7 mouse cellular contexts compared by ENCODE assay signal in genomic region chr8:83955106-83955957, GRCm38 (mm10). TPM values are rescaled to one million over a fixed set of nuclear protein-coding genes. Genes with fewer than 3 reads are reported as not detected.
DNase-seq lines count a peak whose midpoint lies in the region; ATAC-seq and TF ChIP-seq lines count a peak whose summit lies in the region.

Gene Gm10644, minus strand, starts transcription at chr8:83955205.
Gene Asf1b, plus strand, starts transcription at chr8:83955507.

- peak within 1 kb of the TSS; percentile 86 for H3K4me3 ChIP-seq in embryonic facial prominence, embryonic 10.5 days
- peak within 1 kb of the TSS; percentile 77 for H3K4me3 ChIP-seq in intestine, postnatal 0 days (ENCODE audit: low read depth, low read length)
- H3K4me3 ChIP-seq in midbrain, embryonic 12.5 days = peak within 1 kb of the TSS; percentile 59
- peak within 1 kb of the TSS; percentile 89 for H3K4me3 ChIP-seq in small intestine, adult 2 months (ENCODE audit: low read depth, low read length)

- peak within 1 kb of the TSS; percentile 81 for H3K27ac ChIP-seq in embryonic facial prominence, embryonic 10.5 days (replicated peaks)
- no peak within 1 kb of the TSS for H3K27ac ChIP-seq in intestine, postnatal 0 days (ENCODE audit: low read depth, low read length)
- 0 out of 2 replicates have a peak within 1 kb of the TSS, but pooled peaks have one; percentile 11 for H3K27ac ChIP-seq in midbrain, embryonic 12.5 days (replicated peaks)
- no peak within 1 kb of the TSS for H3K27ac ChIP-seq in small intestine, adult 2 months (ENCODE audit: insufficient read depth, low read depth, low read length)

- ATAC-seq in intestine, postnatal 0 days = peak; percentile 99
- peak; percentile 99 for ATAC-seq in midbrain, embryonic 12.5 days (ENCODE audit: low FRiP score, low read depth)

- peak; percentile 97 for DNase-seq in adrenal gland, postnatal 10 days
- DNase-seq in embryonic facial prominence, embryonic 10.5 days (ENCODE audit: low spot score) = peak; percentile 100
- peak; percentile 95 for DNase-seq in gonadal fat pad, adult 2 months (ENCODE audit: low read depth)
- DNase-seq in left cerebral cortex, postnatal 4 days = peak; percentile 100

- H3K27me3 ChIP-seq in embryonic facial prominence, embryonic 10.5 days (replicated peaks; ENCODE audit: low read depth, poor library complexity, severe bottlenecking) = no peaks in the 10 kb centered on the region
- no peaks in the 10 kb centered on the region for H3K27me3 ChIP-seq in intestine, postnatal 0 days (replicated peaks; ENCODE audit: control insufficient read depth, insufficient read depth, low read length)
- H3K27me3 ChIP-seq in midbrain, embryonic 12.5 days = no peaks in the 10 kb centered on the region
- H3K27me3 ChIP-seq in small intestine, adult 2 months (ENCODE audit: control insufficient read depth, insufficient read depth, low read length) = no peaks in the 10 kb centered on the region

- peak; percentile 94 for TF ChIP-seq CTCF in intestine, postnatal 0 days (IDR thresholded peaks at IDR 0.05; ENCODE audit: low read depth)
- peak; percentile 78 for TF ChIP-seq CTCF in small intestine, adult 2 months (IDR thresholded peaks at IDR 0.05; ENCODE audit: extremely low read depth, insufficient read length, insufficient replicate concordance, low read depth, low read length)

- H3K9ac ChIP-seq in intestine, postnatal 0 days (ENCODE audit: low read depth, low read length) = peak within 1 kb of the TSS; percentile 58
- peak within 1 kb of the TSS; percentile 62 for H3K9ac ChIP-seq in midbrain, embryonic 12.5 days (replicated peaks)

- H3K9me3 ChIP-seq in embryonic facial prominence, embryonic 10.5 days = no peaks in the 10 kb centered on the region
- no peaks in the 10 kb centered on the region for H3K9me3 ChIP-seq in intestine, postnatal 0 days (ENCODE audit: control insufficient read depth)
- H3K9me3 ChIP-seq in midbrain, embryonic 12.5 days = no peaks in the 10 kb centered on the region

- WGBS in embryonic facial prominence, embryonic 10.5 days = under 1% methylated on average over 75 of the region's 75 CpGs
- under 1% methylated on average over 75 of the region's 75 CpGs for WGBS in intestine, postnatal 0 days
- WGBS in midbrain, embryonic 12.5 days = under 1% methylated on average over 75 of the region's 75 CpGs
- WGBS in small intestine, adult 2 months = under 1% methylated on average over 75 of the region's 75 CpGs

- intact Hi-C loops in left cerebral cortex, postnatal 4 days (cut with DNase I) = loop anchor here (10.0 kb wide), 1 partner anchor 181 kb away; no protein-coding TSS in a partner anchor

- H3K4me1 ChIP-seq in embryonic facial prominence, embryonic 10.5 days = peaks cover 23% of the 10 kb centered on the region
- 0 out of 2 replicates have a peak, but pooled peaks cover 3% of the 10 kb centered on the region for H3K4me1 ChIP-seq in intestine, postnatal 0 days (replicated peaks; ENCODE audit: control insufficient read depth, insufficient read depth, low read length)
- H3K4me1 ChIP-seq in midbrain, embryonic 12.5 days = peaks cover 17% of the 10 kb centered on the region
- peaks cover 6% of the 10 kb centered on the region for H3K4me1 ChIP-seq in small intestine, adult 2 months (ENCODE audit: control insufficient read depth, insufficient read depth, insufficient read length, low read length)

- TF ChIP-seq POLR2A in small intestine, adult 2 months (IDR thresholded peaks at IDR 0.05; ENCODE audit: low read depth, low read length) = peak; percentile 47; the same call in 1 of the 2 replicates

- H3K4me2 ChIP-seq in intestine, postnatal 0 days (replicated peaks; ENCODE audit: low read depth) = peak within 1 kb of the TSS; percentile 96
- H3K4me2 ChIP-seq in midbrain, embryonic 12.5 days (replicated peaks) = peak within 1 kb of the TSS; percentile 82

- peaks cover 18% of the 10 kb centered on the region for H3K36me3 ChIP-seq in embryonic facial prominence, embryonic 10.5 days (replicated peaks)
- no peaks in the 10 kb centered on the region for H3K36me3 ChIP-seq in intestine, postnatal 0 days (ENCODE audit: control insufficient read depth, insufficient read depth)
- H3K36me3 ChIP-seq in midbrain, embryonic 12.5 days = no peaks in the 10 kb centered on the region
- no peaks in the 10 kb centered on the region for H3K36me3 ChIP-seq in small intestine, adult 2 months (ENCODE audit: control insufficient read depth, insufficient read depth, low read length)

RNA-seq across cellular contexts. Expression of gene Gm10644, which starts in this region (rescaled TPM):
- total RNA-seq in adrenal gland, postnatal 10 days (2021) = under 1 TPM; 0.51 to 0.88 TPM
- polyA plus RNA-seq in embryonic facial prominence, embryonic 10.5 days (2016; fragmentation: Nextera tagmentation; extraction: Ambion mirVana) = 0.54 and 1.0 TPM in 2 replicates
- polyA plus RNA-seq in gonadal fat pad, adult 2 months (2012; rRNA removed) = 3.2 and 3.3 TPM in 2 replicates
- polyA plus RNA-seq in intestine, postnatal 0 days (2015; fragmentation: Nextera tagmentation; extraction: Ambion mirVana) = 0.09 and 0.12 TPM in 2 replicates
- under 1 TPM; 0.20 to 0.26 TPM for total RNA-seq in left cerebral cortex, postnatal 4 days (2021)
- 0.76 and 0.88 TPM in 2 replicates for polyA plus RNA-seq in midbrain, embryonic 12.5 days (2016; fragmentation: Nextera tagmentation; extraction: Ambion mirVana)
- polyA plus RNA-seq in small intestine, adult 2 months (2012; rRNA removed) = 0.43 and 0.44 TPM in 2 replicates

RNA-seq across cellular contexts. Expression of gene Asf1b, which starts in this region (rescaled TPM):
- 10 to 100 TPM in 1 of 2 experiments, 1 to 10 TPM in 1; 9.2 to 12.1 TPM for total RNA-seq in adrenal gland, postnatal 10 days (2021)
- polyA plus RNA-seq in embryonic facial prominence, embryonic 10.5 days (2016; fragmentation: Nextera tagmentation; extraction: Ambion mirVana) = 95.4 and 105 TPM in 2 replicates
- 3.9 and 6.3 TPM in 2 replicates for polyA plus RNA-seq in gonadal fat pad, adult 2 months (2012; rRNA removed)
- polyA plus RNA-seq in intestine, postnatal 0 days (2015; fragmentation: Nextera tagmentation; extraction: Ambion mirVana) = 13.8 and 16.0 TPM in 2 replicates
- total RNA-seq in left cerebral cortex, postnatal 4 days (2021) = 1 to 10 TPM; 2.5 to 2.7 TPM
- 58.8 and 62.8 TPM in 2 replicates for polyA plus RNA-seq in midbrain, embryonic 12.5 days (2016; fragmentation: Nextera tagmentation; extraction: Ambion mirVana)
- polyA plus RNA-seq in small intestine, adult 2 months (2012; rRNA removed) = 7.8 and 22.1 TPM in 2 replicates

Comparison
In these comparisons a context has a peak if more than half of its experiments do, and no peak if none do; other contexts are left out.
1. H3K27ac ChIP-seq: peak in embryonic facial prominence, embryonic 10.5 days (single experiment) and midbrain, embryonic 12.5 days (single experiment); none in intestine, postnatal 0 days (single experiment) and small intestine, adult 2 months (single experiment).
2. Peak in every context shown above with its lines, with median percentiles within 50 percentile points of each other: DNase-seq and H3K4me3 ChIP-seq.